Mouse (Mus musculus) lung, adult 2 months (tissue): ENCODE results near the gene D330020A13Rik.

ENCODE experiments used
- CTCF ChIP-seq: fragments of 200-500 bp; IDR thresholded peaks from 2 replicates; pipeline ENCODE4 v1.5.1; 2011; ENCODE audit warnings: mild to moderate bottlenecking, low read length, control low read depth; ENCODE audit not compliant: insufficient read depth
- POLR2A ChIP-seq: fragments of 200-500 bp; IDR thresholded peaks from 2 replicates; pipeline ENCODE4 v1.6.1; 2011; ENCODE audit warnings: low read depth, mild to moderate bottlenecking, control low read depth, low read length, borderline replicate concordance; ENCODE audit errors: extremely low read depth

- TF ChIP-seq POLR2A (no peak), CTCF (no peak)
Measured at GRCm38 (mm10) chr6:120309338-120309737, 15.2 kb downstream of the D330020A13Rik start.
